Mouse (Mus musculus) thymus, adult 18-20 months (tissue): ENCODE data around the gene Sorcs3.

Experiments used
- DNase-seq, 2 experiments: peaks; one replicate each; pipeline ENCODE4 v3.0.0; 2022; ENCODE audit warnings: mixed read lengths in 2 of 2

Sorcs3 gene

GRCm38 (mm10) chr19:48404774-48405495 lies 199.1 kb downstream of the Sorcs3 start:
- DNase-seq: no peak

GRCm38 (mm10) chr19:48408221-48408620 lies 202.4 kb downstream of the Sorcs3 start:
- DNase-seq: no peak

- DNase-seq: no peak
Measured at GRCm38 (mm10) chr19:48411332-48411731, 205.5 kb downstream of the Sorcs3 start.

- DNase-seq: no peak
Measured at GRCm38 (mm10) chr19:48413836-48414235, 208.0 kb downstream of the Sorcs3 start.

GRCm38 (mm10) chr19:48418356-48418755 lies 212.5 kb downstream of the Sorcs3 start:
- DNase-seq: no peak

- no peak for DNase-seq
Measured at GRCm38 (mm10) chr19:48429263-48429662, 223.4 kb downstream of the Sorcs3 start.

GRCm38 (mm10) chr19:48429755-48430154 lies 223.9 kb downstream of the Sorcs3 start:
- DNase-seq: no peak

- DNase-seq: no peak
Measured at GRCm38 (mm10) chr19:48430328-48430727, 224.5 kb downstream of the Sorcs3 start.

- no peak for DNase-seq
Measured at GRCm38 (mm10) chr19:48438450-48438849, 232.6 kb downstream of the Sorcs3 start.

GRCm38 (mm10) chr19:48461141-48461540 lies 255.3 kb downstream of the Sorcs3 start:
- no peak for DNase-seq

GRCm38 (mm10) chr19:48462426-48462825 lies 256.6 kb downstream of the Sorcs3 start:
- no peak for DNase-seq

- DNase-seq: no peak
Measured at GRCm38 (mm10) chr19:48463494-48463893, 257.7 kb downstream of the Sorcs3 start.

- DNase-seq: no peak
Measured at GRCm38 (mm10) chr19:48467471-48467870, 261.6 kb downstream of the Sorcs3 start.

GRCm38 (mm10) chr19:48469791-48470410 lies 264.1 kb downstream of the Sorcs3 start:
- DNase-seq: no peak

- no peak for DNase-seq
Measured at GRCm38 (mm10) chr19:48471927-48472326, 266.1 kb downstream of the Sorcs3 start.

GRCm38 (mm10) chr19:48475784-48476410 lies 270.1 kb downstream of the Sorcs3 start:
- no peak for DNase-seq

- DNase-seq: no peak
Measured at GRCm38 (mm10) chr19:48478864-48479263, 273.0 kb downstream of the Sorcs3 start.

GRCm38 (mm10) chr19:48482946-48483345 lies 277.1 kb downstream of the Sorcs3 start:
- no peak for DNase-seq

- DNase-seq: no peak
Measured at GRCm38 (mm10) chr19:48491111-48491510, 285.3 kb downstream of the Sorcs3 start.

- no peak for DNase-seq
Measured at GRCm38 (mm10) chr19:48503896-48504620, 298.2 kb downstream of the Sorcs3 start.

GRCm38 (mm10) chr19:48523803-48524202 lies 318.0 kb downstream of the Sorcs3 start:
- DNase-seq: no peak

GRCm38 (mm10) chr19:48524527-48525214 lies 318.8 kb downstream of the Sorcs3 start:
- DNase-seq: no peak

- no peak for DNase-seq
Measured at GRCm38 (mm10) chr19:48533582-48533981, 327.8 kb downstream of the Sorcs3 start.
